ENCODE assay signal across 24 mouse cellular contexts in genomic region chr12:44262612-44263011, GRCm38 (mm10).
"Had no signal": no experiment of that assay in that cellular context is flagged by ENCODE, and none has a peak within 500 bp of the region (broad histone marks: within the 10 kb centered on the region; RNA-seq: fewer than 3 reads in every experiment).

No protein-coding gene starts in this region.

- H3K4me1 ChIP-seq: heart, embryonic 10.5 days; heart, embryonic 12.5 days; hindbrain, embryonic 10.5 days; hindbrain, embryonic 12.5 days; intestine, embryonic 15.5 days; limb, embryonic 13.5 days; limb, embryonic 15.5 days; liver, embryonic 12.5 days had no signal

- H3K27me3 ChIP-seq: heart, embryonic 12.5 days; hindbrain, embryonic 12.5 days; intestine, embryonic 15.5 days; limb, embryonic 13.5 days; limb, embryonic 15.5 days; liver, embryonic 12.5 days had no signal

- H3K36me3 ChIP-seq: heart, embryonic 10.5 days; heart, embryonic 12.5 days; hindbrain, embryonic 10.5 days; hindbrain, embryonic 12.5 days; intestine, embryonic 15.5 days; limb, embryonic 13.5 days; limb, embryonic 15.5 days; liver, embryonic 12.5 days had no signal

- H3K4me3 ChIP-seq: heart, embryonic 10.5 days; heart, embryonic 12.5 days; hindbrain, embryonic 10.5 days; hindbrain, embryonic 12.5 days; intestine, embryonic 15.5 days; layer of hippocampus, adult 2 months; limb, embryonic 13.5 days; limb, embryonic 15.5 days; liver, embryonic 12.5 days had no signal

- DNase-seq: gastrocnemius, postnatal 14 days; gastrocnemius, postnatal 36 days; heart, adult 18-20 months; heart, postnatal 10 days; heart, postnatal 4 days; kidney, adult 18-20 months; kidney, adult 8-10 months; kidney, postnatal 10 days; kidney, postnatal 25 days; kidney, postnatal 4 days; left cerebral cortex, postnatal 4 days had no signal

- ATAC-seq: hindbrain, embryonic 16.5 days; inflammation-experienced regulatory T-cells, adult 6 months; intestine, embryonic 15.5 days; intestine, postnatal 0 days; liver, embryonic 12.5 days had no signal

- H3K27ac ChIP-seq: heart, embryonic 10.5 days; hindbrain, embryonic 10.5 days; hindbrain, embryonic 12.5 days; hindbrain, embryonic 14.5 days; intestine, embryonic 15.5 days; layer of hippocampus, adult 2 months; limb, embryonic 13.5 days; limb, embryonic 15.5 days; liver, embryonic 12.5 days had no signal
